Mouse (Mus musculus) ovary, postnatal 36 days (tissue): Measurements from ENCODE around the gene Sytl4.
A peak's percentile ranks its signal among the peaks of the same experiment; 100 is the strongest.

Experiments used
- DNase-seq: peaks from one replicate; pipeline ENCODE4 v3.0.0; 2022; ENCODE audit warnings: low spot score, mixed read lengths

Gene Sytl4

GRCm38 (mm10) chrX:133981231-133982002 is at the start of gene Sytl4:
TSS of gene Sytl4 (minus strand) at chrX:133981812.
- peak; percentile 56 for DNase-seq

GRCm38 (mm10) chrX:134020664-134021063 is 39.1 kb upstream of the Sytl4 start:
- no peak for DNase-seq

- DNase-seq: peak; percentile 16
These were observed 37.4 kb upstream of the Sytl4 start for GRCm38 (mm10) chrX:134019005-134019404.

- DNase-seq: peak; percentile 4
These were observed 14.3 kb upstream of the Sytl4 start for GRCm38 (mm10) chrX:133995866-133996265.

- DNase-seq: no peak
These were observed 17.0 kb downstream of the Sytl4 start for GRCm38 (mm10) chrX:133964615-133965014.

GRCm38 (mm10) chrX:133960617-133961016 is 21.0 kb downstream of the Sytl4 start:
- no peak for DNase-seq

GRCm38 (mm10) chrX:133954661-133955060 is 27.0 kb downstream of the Sytl4 start:
- no peak for DNase-seq

GRCm38 (mm10) chrX:133947427-133947826 is 34.2 kb downstream of the Sytl4 start:
- DNase-seq: no peak

GRCm38 (mm10) chrX:133939561-133939960 is 42.1 kb downstream of the Sytl4 start:
- no peak for DNase-seq

- DNase-seq: no peak
These were observed 44.9 kb downstream of the Sytl4 start for GRCm38 (mm10) chrX:133936605-133937225.

- DNase-seq: no peak
These were observed 50.2 kb downstream of the Sytl4 start for GRCm38 (mm10) chrX:133931302-133932013.

GRCm38 (mm10) chrX:133926760-133927159 is 54.9 kb downstream of the Sytl4 start:
- no peak for DNase-seq

GRCm38 (mm10) chrX:133921187-133921586 is 60.4 kb downstream of the Sytl4 start:
- no peak for DNase-seq

GRCm38 (mm10) chrX:133914219-133914618 is 67.4 kb downstream of the Sytl4 start:
- DNase-seq: no peak

- DNase-seq: no peak
These were observed 68.6 kb downstream of the Sytl4 start for GRCm38 (mm10) chrX:133913006-133913405.

- no peak for DNase-seq
These were observed 70.1 kb downstream of the Sytl4 start for GRCm38 (mm10) chrX:133911397-133912103.

GRCm38 (mm10) chrX:133908261-133908660 is 73.4 kb downstream of the Sytl4 start, which contains the start of gene Srpx2:
TSS of gene Srpx2 (plus strand) at chrX:133908426.
- no peak for DNase-seq

GRCm38 (mm10) chrX:133898014-133898542 is 83.5 kb downstream of the Sytl4 start, which contains the start of gene Tspan6:
TSS of gene Tspan6 (minus strand) at chrX:133898429.
- DNase-seq: peak; percentile 77

GRCm38 (mm10) chrX:133888111-133888510 is 93.5 kb downstream of the Sytl4 start:
- DNase-seq: no peak

- no peak for DNase-seq
These were observed 94.3 kb downstream of the Sytl4 start for GRCm38 (mm10) chrX:133887308-133887707.
